Mouse (Mus musculus) neural tube, embryonic 11.5 days (tissue): ENCODE data around the gene Oxnad1. TPM values are rescaled to one million over a fixed set of nuclear protein-coding genes. Genes with fewer than 3 reads are reported as not detected.

Source experiments
- ATAC-seq: fragments of 200-750 bp; cut with Nextera tagmentation; 2 replicates; pipeline ENCODE4 v1.8.0; 2017; ENCODE audit warnings: moderate number of reproducible peaks, mild to moderate bottlenecking, moderate TSS enrichment, moderate library complexity; ENCODE audit not compliant: insufficient read depth, low FRiP score, low TSS enrichment
- DNase-seq: peaks from one replicate; pipeline ENCODE4 v3.0.0-alpha.2; 2015; ENCODE audit warnings: low spot score
- H3K27ac ChIP-seq: fragments of 300-500 bp; sonication (generic); 2 replicates; pipeline ENCODE4 v1.5.1; 2014; ENCODE audit warnings: low read depth, mild to moderate bottlenecking, low read length
- H3K27me3 ChIP-seq: fragments of 300-500 bp; sonication (generic); 2 replicates; pipeline ENCODE4 v1.6.1; 2014; ENCODE audit warnings: mild to moderate bottlenecking, low read length, mixed read lengths; ENCODE audit not compliant: control insufficient read depth, insufficient read depth
- H3K36me3 ChIP-seq: fragments of 300-500 bp; sonication (generic); 2 replicates; pipeline ENCODE4 v1.6.1; 2014; ENCODE audit warnings: mild to moderate bottlenecking, low read length, moderate library complexity, mixed read lengths; ENCODE audit not compliant: control insufficient read depth, insufficient read depth
- H3K4me1 ChIP-seq: fragments of 300-500 bp; sonication (generic); 2 replicates; pipeline ENCODE4 v1.6.1; 2014; ENCODE audit warnings: low read length, mixed read lengths; ENCODE audit not compliant: control insufficient read depth, insufficient read depth
- H3K4me2 ChIP-seq: fragments of 300-500 bp; sonication (generic); 2 replicates; pipeline ENCODE4 v1.6.1; 2014; ENCODE audit warnings: low read depth, mild to moderate bottlenecking, moderate library complexity
- H3K4me3 ChIP-seq: fragments of 300-500 bp; sonication (generic); 2 replicates; pipeline ENCODE4 v1.5.1; 2014; ENCODE audit warnings: low read depth, low read length
- H3K9ac ChIP-seq: fragments of 300-500 bp; sonication (generic); 2 replicates; pipeline ENCODE4 v1.6.1; 2014; ENCODE audit warnings: mild to moderate bottlenecking, low read length
- H3K9me3 ChIP-seq: fragments of 300-500 bp; sonication (generic); 2 replicates; pipeline ENCODE4 v1.6.1; 2016; ENCODE audit warnings: low read length; ENCODE audit not compliant: control insufficient read depth
- WGBS: fragments of 180-500 bp; shearing (Covaris S2); extraction: QIAGEN DNeasy Blood & Tissue Kit; methylation state at CpG from one replicate; pipeline ENCODE4 v1.1.7; 2014; 5-methylcytosine and 5-hydroxymethylcytosine counted together
- polyA plus RNA-seq: library from polyadenylated mRNA; unstranded; fragments of >200 nt; fragmentation: Nextera tagmentation; extraction: Ambion mirVana; gene quantifications from 2 replicates; pipeline ENCODE4 v1.2.1, GENCODE M21; 2014

The Oxnad1 gene
- polyA plus RNA-seq: 20.4 and 23.0 TPM in 2 replicates

GRCm38 (mm10) chr14:32084761-32085485 lies at the start of gene Oxnad1:
Gene Oxnad1, plus strand, starts transcription at chr14:32085374.
- H3K9me3 ChIP-seq: no peaks in the 10 kb centered on the region
- H3K36me3 ChIP-seq: peaks cover 5% of the 10 kb centered on the region
- peak within 1 kb of the TSS; percentile 43 for H3K4me3 ChIP-seq
- H3K27me3 ChIP-seq: no peaks in the 10 kb centered on the region
- H3K27ac ChIP-seq: peak within 1 kb of the TSS; percentile 36; the same call in 1 of the 2 replicates
- H3K9ac ChIP-seq: peak within 1 kb of the TSS; percentile 56
- 0 out of 2 replicates have a peak, but pooled peaks cover 6% of the 10 kb centered on the region for H3K4me1 ChIP-seq
- no peak for DNase-seq
- peak; percentile 96 for ATAC-seq
- 2% methylated on average over 22 of the region's 22 CpGs for WGBS
- peak within 1 kb of the TSS; percentile 63 for H3K4me2 ChIP-seq

GRCm38 (mm10) chr14:32036482-32036881 lies 48.7 kb upstream of the Oxnad1 start:
- Histone ChIP-seq H3K9ac (no peak overlapping the region), H3K4me1 (no peaks in the 10 kb centered on the region), H3K27ac (no peak overlapping the region), H3K9me3 (no peaks in the 10 kb centered on the region), H3K27me3 (no peaks in the 10 kb centered on the region), H3K36me3 (no peaks in the 10 kb centered on the region), H3K4me3 (no peak overlapping the region), H3K4me2 (no peak overlapping the region)
- 81% methylated on average over 5 of the region's 5 CpGs for WGBS
- DNase-seq (no peak), ATAC-seq (no peak)

DNA sequence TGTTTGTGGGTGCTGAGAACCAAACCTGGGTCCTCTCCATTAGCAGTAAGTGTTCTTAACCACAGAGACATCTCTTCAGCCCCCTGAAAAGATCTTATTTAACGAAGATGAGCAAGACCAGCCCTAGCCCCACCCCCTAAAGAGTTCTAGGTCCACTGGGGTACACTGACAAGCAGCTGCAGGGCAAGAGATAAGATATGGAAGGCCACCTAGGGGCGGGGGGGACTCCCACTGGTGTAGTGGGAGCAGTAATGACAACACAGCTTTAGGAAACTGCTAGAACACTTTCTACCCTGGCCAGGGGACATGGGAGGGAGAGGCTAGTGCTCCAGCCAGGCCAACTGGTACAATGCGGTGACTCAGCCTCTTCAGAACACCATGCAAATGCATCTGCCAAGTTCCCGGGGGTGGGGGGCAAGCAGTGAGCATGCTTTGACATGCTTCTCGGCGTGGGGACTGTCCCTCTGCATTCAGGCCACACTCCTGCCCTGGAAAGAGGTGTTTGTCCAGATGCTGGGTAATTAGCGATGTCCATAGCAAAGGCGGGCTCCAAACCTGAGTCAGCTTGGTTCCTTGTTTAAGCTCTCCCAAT lies 47.4 kb upstream of the Oxnad1 start:
- Histone ChIP-seq H3K9me3 (no peaks in the 10 kb centered on the region), H3K27me3 (no peaks in the 10 kb centered on the region), H3K27ac (no peak overlapping the region), H3K4me3 (no peak overlapping the region), H3K9ac (no peak overlapping the region), H3K4me2 (no peak overlapping the region), H3K36me3 (no peaks in the 10 kb centered on the region), H3K4me1 (no peaks in the 10 kb centered on the region)
- DNase-seq: no peak
- ATAC-seq: no peak
- 86% methylated on average over 8 of the region's 8 CpGs for WGBS

DNA sequence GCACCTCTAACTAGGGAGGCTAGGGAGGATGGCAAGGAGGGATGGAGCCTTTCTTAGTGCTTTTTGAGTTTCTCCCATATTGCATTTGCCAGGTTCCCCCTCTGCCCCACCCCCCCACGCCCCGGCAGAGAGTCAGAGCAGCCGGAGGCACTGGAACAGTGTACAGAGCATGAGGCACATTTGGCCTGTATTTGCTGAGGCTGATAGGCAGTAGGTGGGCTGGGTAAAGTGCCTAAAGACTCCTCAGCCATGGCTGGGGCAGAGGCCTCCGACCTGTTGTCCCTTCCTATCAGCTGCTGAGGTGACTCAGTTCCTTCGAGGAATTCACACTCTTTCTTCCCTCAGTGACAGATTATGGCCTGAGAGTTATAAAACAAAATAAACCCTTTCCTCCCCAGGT lies 43.1 kb upstream of the Oxnad1 start:
- Histone ChIP-seq H3K27me3 (no peaks in the 10 kb centered on the region), H3K4me1 (no peaks in the 10 kb centered on the region), H3K9me3 (no peaks in the 10 kb centered on the region), H3K4me3 (no peak overlapping the region), H3K4me2 (no peak overlapping the region), H3K27ac (no peak overlapping the region), H3K9ac (no peak overlapping the region), H3K36me3 (no peaks in the 10 kb centered on the region)
- 51% methylated on average over 5 of the region's 5 CpGs for WGBS
- no peak for DNase-seq
- ATAC-seq: no peak

- Histone ChIP-seq H3K4me2 (no peak overlapping the region), H3K36me3 (no peaks in the 10 kb centered on the region), H3K4me3 (no peak overlapping the region), H3K9ac (no peak overlapping the region), H3K9me3 (no peaks in the 10 kb centered on the region), H3K27me3 (no peaks in the 10 kb centered on the region), H3K4me1 (no peaks in the 10 kb centered on the region), H3K27ac (no peak overlapping the region)
- WGBS: 87% methylated on average over 8 of the region's 8 CpGs
- no peak for ATAC-seq
- DNase-seq: no peak
These were observed 38.8 kb upstream of the Oxnad1 start for GRCm38 (mm10) chr14:32046357-32046756.

DNA sequence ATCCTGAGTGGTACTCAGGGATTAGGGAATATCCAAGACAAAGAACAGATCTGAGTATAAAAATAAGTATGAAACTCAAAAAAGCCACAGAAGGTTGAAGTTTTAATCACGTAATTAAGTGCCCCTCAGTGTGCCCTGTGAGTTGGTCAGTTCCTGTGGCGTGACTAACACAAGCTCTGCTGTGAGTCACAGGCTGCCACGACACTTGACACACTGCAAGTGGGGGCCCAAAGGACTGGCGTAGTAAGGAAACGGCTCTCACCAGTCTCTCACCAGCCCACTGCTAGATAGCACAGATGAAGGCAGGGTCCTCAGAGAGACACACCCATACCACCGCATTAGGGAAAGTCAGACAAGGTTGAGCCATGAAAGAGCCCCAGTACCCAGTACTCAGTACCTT lies 35.0 kb upstream of the Oxnad1 start:
- Histone ChIP-seq H3K9ac (no peak overlapping the region), H3K4me2 (no peak overlapping the region), H3K36me3 (no peaks in the 10 kb centered on the region), H3K4me3 (no peak overlapping the region), H3K27ac (no peak overlapping the region), H3K27me3 (no peaks in the 10 kb centered on the region), H3K9me3 (no peaks in the 10 kb centered on the region), H3K4me1 (no peaks in the 10 kb centered on the region)
- DNase-seq: no peak
- WGBS: 90% methylated on average over 6 of the region's 6 CpGs
- no peak for ATAC-seq

- H3K4me1 ChIP-seq: no peaks in the 10 kb centered on the region
- no peak overlapping the region for H3K27ac ChIP-seq
- ATAC-seq: no peak
- no peaks in the 10 kb centered on the region for H3K27me3 ChIP-seq
- H3K9ac ChIP-seq: no peak overlapping the region
- H3K36me3 ChIP-seq: no peaks in the 10 kb centered on the region
- no peak for DNase-seq
- no peaks in the 10 kb centered on the region for H3K9me3 ChIP-seq
- H3K4me3 ChIP-seq: no peak overlapping the region
- WGBS: 80% methylated on average over 5 of the region's 5 CpGs
- H3K4me2 ChIP-seq: no peak overlapping the region
These were observed 31.3 kb upstream of the Oxnad1 start for GRCm38 (mm10) chr14:32053895-32054294.

GRCm38 (mm10) chr14:32054788-32055187 lies 30.4 kb upstream of the Oxnad1 start:
- Histone ChIP-seq H3K4me2 (no peak overlapping the region), H3K27me3 (no peaks in the 10 kb centered on the region), H3K27ac (no peak overlapping the region), H3K9ac (no peak overlapping the region), H3K4me1 (no peaks in the 10 kb centered on the region), H3K4me3 (no peak overlapping the region), H3K36me3 (no peaks in the 10 kb centered on the region), H3K9me3 (no peaks in the 10 kb centered on the region)
- DNase-seq (no peak), ATAC-seq (no peak)
- 71% methylated on average over 10 of the region's 10 CpGs for WGBS

GRCm38 (mm10) chr14:32055781-32056180 lies 29.4 kb upstream of the Oxnad1 start:
- Histone ChIP-seq H3K36me3 (no peaks in the 10 kb centered on the region), H3K4me2 (no peak overlapping the region), H3K4me3 (no peak overlapping the region), H3K27ac (no peak overlapping the region), H3K9ac (no peak overlapping the region), H3K27me3 (no peaks in the 10 kb centered on the region), H3K9me3 (no peaks in the 10 kb centered on the region), H3K4me1 (no peaks in the 10 kb centered on the region)
- ATAC-seq (no peak), DNase-seq (no peak)
- WGBS: 88% methylated on average over 8 of the region's 8 CpGs
